Mouse (Mus musculus) embryonic facial prominence, embryonic 11.5 days (tissue): ENCODE results near the gene Gm5741. TPM values are rescaled to one million over a fixed set of nuclear protein-coding genes. Genes with fewer than 3 reads are reported as not detected.

Experiments
- ATAC-seq: fragments of 200-750 bp; cut with Nextera tagmentation; replicated peaks from 2 replicates; pipeline ENCODE4 v1.8.0; 2017; ENCODE audit warnings: low read depth; ENCODE audit not compliant: insufficient number of reproducible peaks, low FRiP score, low TSS enrichment
- DNase-seq: peaks from one replicate; pipeline ENCODE4 v3.0.0-alpha.2; 2015; ENCODE audit warnings: low spot score
- H3K27ac ChIP-seq: fragments of 300-500 bp; sonication (generic); replicated peaks from 2 replicates; pipeline ENCODE4 v1.5.1; 2014; ENCODE audit warnings: mild to moderate bottlenecking, low read depth, low read length, control low read depth
- H3K27me3 ChIP-seq: fragments of 300-500 bp; sonication (generic); 2 replicates; pipeline ENCODE4 v1.6.1; 2014; ENCODE audit warnings: mild to moderate bottlenecking, low read length, moderate library complexity, mixed read lengths; ENCODE audit not compliant: control insufficient read depth, insufficient read depth
- H3K36me3 ChIP-seq: fragments of 300-500 bp; sonication (generic); replicated peaks from 2 replicates; pipeline ENCODE4 v1.6.1; 2014; ENCODE audit warnings: low read depth, mild to moderate bottlenecking, low read length, moderate library complexity, mixed read lengths; ENCODE audit not compliant: control insufficient read depth, insufficient read depth
- H3K4me1 ChIP-seq: fragments of 300-500 bp; sonication (generic); 2 replicates; pipeline ENCODE4 v1.6.1; 2014; ENCODE audit warnings: low read length, mixed read lengths; ENCODE audit not compliant: control insufficient read depth, insufficient read depth
- H3K4me2 ChIP-seq: fragments of 300-500 bp; sonication (generic); 2 replicates; pipeline ENCODE4 v1.6.1; 2014; ENCODE audit warnings: low read depth, mild to moderate bottlenecking, control low read depth, low read length, moderate library complexity
- H3K4me3 ChIP-seq: fragments of 300-500 bp; sonication (generic); 2 replicates; pipeline ENCODE4 v1.5.1; 2014; ENCODE audit warnings: low read depth, low read length, control low read depth
- H3K9ac ChIP-seq: fragments of 300-500 bp; sonication (generic); replicated peaks from 2 replicates; pipeline ENCODE4 v1.6.1; 2014; ENCODE audit warnings: mild to moderate bottlenecking, control low read depth, low read length
- H3K9me3 ChIP-seq: fragments of 300-500 bp; sonication (generic); replicated peaks from 2 replicates; pipeline ENCODE4 v1.6.1; 2016; ENCODE audit warnings: mild to moderate bottlenecking, low read length, inconsistent platforms, mixed read lengths; ENCODE audit not compliant: control insufficient read depth
- WGBS: fragments of 180-500 bp; shearing (Covaris S2); extraction: QIAGEN DNeasy Blood & Tissue Kit; methylation state at CpG from one replicate; pipeline ENCODE4 v1.1.7; 2014; 5-methylcytosine and 5-hydroxymethylcytosine counted together
- polyA plus RNA-seq: library from polyadenylated mRNA; unstranded; fragments of >200 nt; fragmentation: Nextera tagmentation; extraction: Ambion mirVana; gene quantifications from 2 replicates; pipeline ENCODE4 v1.2.1, GENCODE M21; 2014

Gm5741 gene
- not detected in 2 replicates for polyA plus RNA-seq

- no peaks in the 10 kb centered on the region for H3K36me3 ChIP-seq
- no peak within 1 kb of the TSS for H3K27ac ChIP-seq
- no peak within 1 kb of the TSS for H3K4me3 ChIP-seq
- no peak within 1 kb of the TSS for H3K9ac ChIP-seq
- no peak within 1 kb of the TSS; the same call in 1 of the 2 replicates for H3K4me2 ChIP-seq
- DNase-seq, result no peak
- no peaks in the 10 kb centered on the region for H3K27me3 ChIP-seq
- ATAC-seq, result no peak
- H3K9me3 ChIP-seq, result no peaks in the 10 kb centered on the region
- H3K4me1 ChIP-seq, result no peaks in the 10 kb centered on the region
Observed at GRCm38 (mm10) chr8:85067982-85068381, at the start of gene Gm5741. Gene Gm5741 (minus strand): TSS chr8:85067982.

GRCm38 (mm10) chr8:85116984-85117383 lies 49.2 kb upstream of the Gm5741 start:
- Histone ChIP-seq H3K9me3 (no peaks in the 10 kb centered on the region), H3K4me2 (no peak overlapping the region), H3K27me3 (no peaks in the 10 kb centered on the region), H3K36me3 (no peaks in the 10 kb centered on the region), H3K27ac (no peak overlapping the region), H3K4me1 (no peaks in the 10 kb centered on the region), H3K9ac (no peak overlapping the region), H3K4me3 (no peak overlapping the region)
- 89% methylated on average over 7 of the region's 7 CpGs for WGBS
- ATAC-seq (no peak), DNase-seq (no peak)

- DNase-seq, result no peak
- WGBS, result 74% methylated on average over 4 of the region's 4 CpGs
- no peaks in the 10 kb centered on the region for H3K27me3 ChIP-seq
Observed at GRCm38 (mm10) chr8:85115501-85115900, 47.7 kb upstream of the Gm5741 start.

GRCm38 (mm10) chr8:85113241-85113640 lies 45.5 kb upstream of the Gm5741 start:
- no peak overlapping the region for H3K27ac ChIP-seq
- no peak overlapping the region for H3K9ac ChIP-seq
- H3K4me1 ChIP-seq, result no peaks in the 10 kb centered on the region
- H3K4me2 ChIP-seq, result no peak overlapping the region
- no peaks in the 10 kb centered on the region for H3K9me3 ChIP-seq
- no peak overlapping the region for H3K4me3 ChIP-seq
- H3K36me3 ChIP-seq, result peaks cover 6% of the 10 kb centered on the region; the same call in 1 of the 2 replicates
- DNase-seq (no peak), ATAC-seq (no peak)
- H3K27me3 ChIP-seq, result no peaks in the 10 kb centered on the region
- WGBS, result 94% methylated on average over 10 of the region's 10 CpGs

More at GRCm38 (mm10) chr8:85115501-85115900, 47.7 kb upstream of the Gm5741 start:
- Histone ChIP-seq H3K27ac (no peak overlapping the region), H3K9me3 (no peaks in the 10 kb centered on the region), H3K4me1 (no peaks in the 10 kb centered on the region), H3K4me3 (no peak overlapping the region), H3K9ac (no peak overlapping the region), H3K4me2 (no peak overlapping the region), H3K36me3 (no peaks in the 10 kb centered on the region; the same call in 1 of the 2 replicates)
- ATAC-seq, result no peak

- H3K27ac ChIP-seq, result no peak overlapping the region
- no peak overlapping the region for H3K9ac ChIP-seq
- DNase-seq (no peak), ATAC-seq (no peak)
- 84% methylated on average over 4 of the region's 4 CpGs for WGBS
- H3K4me1 ChIP-seq, result no peaks in the 10 kb centered on the region
- no peaks in the 10 kb centered on the region for H3K27me3 ChIP-seq
- no peak overlapping the region for H3K4me2 ChIP-seq
- no peak overlapping the region for H3K4me3 ChIP-seq
- H3K36me3 ChIP-seq, result no peaks in the 10 kb centered on the region; the same call in 1 of the 2 replicates
- H3K9me3 ChIP-seq, result no peaks in the 10 kb centered on the region
Observed at GRCm38 (mm10) chr8:85100076-85100665, 32.4 kb upstream of the Gm5741 start.

GRCm38 (mm10) chr8:85096850-85097249 lies 29.1 kb upstream of the Gm5741 start:
- WGBS, result 84% methylated on average over 4 of the region's 4 CpGs
- Histone ChIP-seq H3K9ac (no peak overlapping the region), H3K4me2 (no peak overlapping the region), H3K4me1 (no peaks in the 10 kb centered on the region), H3K27me3 (no peaks in the 10 kb centered on the region), H3K9me3 (no peaks in the 10 kb centered on the region), H3K4me3 (no peak overlapping the region), H3K36me3 (no peaks in the 10 kb centered on the region; the same call in 1 of the 2 replicates), H3K27ac (no peak overlapping the region)
- DNase-seq (no peak), ATAC-seq (no peak)

GRCm38 (mm10) chr8:85096196-85096595 lies 28.4 kb upstream of the Gm5741 start:
- Histone ChIP-seq H3K4me3 (no peak overlapping the region), H3K36me3 (no peaks in the 10 kb centered on the region; the same call in 1 of the 2 replicates), H3K4me2 (no peak overlapping the region), H3K9me3 (no peaks in the 10 kb centered on the region), H3K9ac (no peak overlapping the region), H3K27ac (no peak overlapping the region), H3K4me1 (no peaks in the 10 kb centered on the region), H3K27me3 (no peaks in the 10 kb centered on the region)
- 91% methylated on average over 16 of the region's 16 CpGs for WGBS
- no peak for DNase-seq
- ATAC-seq, result no peak

GRCm38 (mm10) chr8:85095566-85095965 lies 27.8 kb upstream of the Gm5741 start:
- Histone ChIP-seq H3K4me3 (no peak overlapping the region), H3K27me3 (no peaks in the 10 kb centered on the region), H3K4me1 (no peaks in the 10 kb centered on the region), H3K9ac (no peak overlapping the region), H3K36me3 (no peaks in the 10 kb centered on the region; the same call in 1 of the 2 replicates), H3K4me2 (no peak overlapping the region), H3K27ac (no peak overlapping the region), H3K9me3 (no peaks in the 10 kb centered on the region)
- WGBS, result 94% methylated on average over 7 of the region's 7 CpGs
- DNase-seq (no peak), ATAC-seq (no peak)
